Mouse (Mus musculus): ENCODE measurements around the gene Cib1.

Gene Cib1

DNA sequence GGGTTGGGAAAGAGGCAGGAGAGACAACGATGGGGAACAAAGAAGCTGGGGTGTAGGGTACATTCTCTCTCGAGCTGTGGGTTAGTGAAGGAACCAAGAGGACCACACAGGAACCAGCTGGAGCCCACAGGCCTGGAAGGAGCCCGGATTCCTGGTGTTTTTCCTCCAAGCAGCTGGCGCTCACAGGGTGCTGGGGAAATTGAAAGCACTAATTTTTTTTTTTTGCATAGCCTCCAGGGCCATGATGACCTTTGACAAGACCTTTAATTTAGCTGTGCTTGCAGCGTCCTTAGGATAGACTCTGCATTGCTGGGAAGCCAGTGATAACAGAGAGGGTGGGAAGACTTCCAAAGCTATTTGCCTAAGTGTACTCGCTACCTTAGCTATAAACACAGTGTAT lies 47.6 kb downstream of the Cib1 start:
- DNase-seq (ENCODE audit: low read depth, low spot score) = no peak

DNA sequence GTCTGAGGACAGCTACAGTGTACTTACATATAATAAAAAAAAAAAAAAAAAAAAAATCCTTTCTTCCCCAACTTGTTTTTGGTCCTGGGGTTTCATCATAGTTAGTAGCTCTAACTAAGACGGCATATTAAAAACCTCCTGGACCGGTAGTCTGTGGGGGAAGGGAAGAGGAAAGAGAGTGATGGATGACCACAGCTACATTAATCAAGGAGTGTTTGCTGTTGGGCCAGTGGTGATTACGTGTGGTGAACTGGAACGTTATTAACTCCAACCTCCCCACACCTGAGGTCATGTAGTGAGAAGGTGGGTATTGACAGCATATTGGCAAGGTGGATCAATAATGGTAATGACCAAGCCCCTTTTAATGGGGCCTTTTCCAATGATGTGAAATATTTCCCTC lies 48.1 kb downstream of the Cib1 start:
- no peak for DNase-seq (ENCODE audit: low read depth, low spot score)

DNA sequence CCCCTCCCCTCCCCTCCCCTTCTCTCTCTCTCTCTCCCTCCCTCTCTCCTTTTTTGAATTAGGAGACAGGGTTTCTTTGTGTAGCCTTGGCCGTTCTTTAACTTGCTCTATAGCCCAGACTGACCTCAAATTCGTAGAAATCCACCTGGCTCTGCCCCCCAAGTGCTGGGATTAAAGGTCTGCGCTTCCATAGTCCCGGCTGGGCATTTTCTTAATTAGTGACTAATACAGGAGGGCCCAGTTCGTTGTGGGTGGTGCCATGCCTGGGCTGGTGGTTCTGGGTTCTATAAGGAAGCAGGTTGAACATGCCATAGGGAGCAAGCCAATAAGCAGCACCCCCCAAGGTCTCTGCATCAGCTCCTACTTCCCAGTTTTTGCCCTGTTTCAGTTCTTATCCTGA lies 48.6 kb downstream of the Cib1 start:
- DNase-seq (ENCODE audit: low read depth, low spot score) = no peak

DNA sequence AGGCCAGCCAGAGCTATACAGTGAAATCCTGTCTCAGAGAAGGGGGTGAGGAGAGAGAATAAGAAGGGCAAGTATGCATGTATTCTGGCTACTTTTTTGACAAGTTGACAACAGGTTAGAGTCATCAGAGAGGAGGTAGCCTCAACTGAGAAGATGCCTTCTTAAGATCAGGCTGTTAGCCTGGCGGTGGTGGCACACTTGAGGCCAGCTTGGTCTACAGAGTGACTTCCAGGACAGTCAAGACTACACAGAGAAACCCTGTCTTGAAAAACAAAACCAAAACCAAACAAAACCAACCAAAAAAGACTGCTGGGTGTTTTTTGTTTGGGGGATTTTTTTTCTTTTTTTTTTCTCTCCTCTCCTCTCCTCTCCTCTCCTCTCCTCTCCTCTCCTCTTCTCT lies 49.1 kb downstream of the Cib1 start:
- no peak for DNase-seq (ENCODE audit: low read depth, low spot score)

DNA sequence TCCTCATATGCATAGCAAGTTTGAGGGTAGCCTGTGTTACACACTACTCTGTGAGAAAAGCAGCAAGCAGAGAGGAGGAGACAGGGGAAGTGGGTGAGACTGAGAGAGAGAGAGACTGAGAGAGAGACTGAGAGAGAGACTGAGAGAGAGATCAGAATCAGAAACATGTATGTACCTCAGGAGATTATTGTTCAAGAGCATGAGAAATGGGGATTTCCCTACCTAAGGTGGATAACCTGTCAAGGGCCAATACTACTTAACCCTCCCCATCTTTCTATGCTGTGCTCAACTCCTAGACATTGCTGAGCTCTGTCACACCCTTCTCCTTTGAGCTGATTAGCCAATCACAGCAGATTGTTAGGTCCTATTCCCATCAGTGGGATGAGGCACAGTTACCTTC lies 50.5 kb downstream of the Cib1 start:
- DNase-seq (ENCODE audit: low read depth, low spot score) = no peak

DNA sequence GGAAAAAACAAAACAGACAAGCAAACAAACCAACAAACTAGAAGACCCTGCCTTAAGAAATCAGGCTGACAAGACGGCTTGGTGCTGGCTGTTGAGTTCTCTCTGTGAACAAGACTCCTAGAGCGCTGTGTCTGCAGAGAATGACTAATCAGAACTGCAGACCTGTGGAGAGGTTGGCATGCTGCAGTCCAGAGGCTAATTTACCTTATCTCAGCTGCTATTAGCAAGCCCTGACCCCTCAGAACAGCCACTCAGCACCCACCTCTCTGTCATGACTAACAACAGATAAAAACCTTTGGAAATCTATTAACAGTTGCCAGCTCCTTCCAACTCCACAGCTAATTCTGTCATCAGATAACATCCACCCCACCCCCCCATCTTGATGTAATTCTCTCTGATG lies 51.5 kb downstream of the Cib1 start:
- DNase-seq (ENCODE audit: low read depth, low spot score) = no peak

DNA sequence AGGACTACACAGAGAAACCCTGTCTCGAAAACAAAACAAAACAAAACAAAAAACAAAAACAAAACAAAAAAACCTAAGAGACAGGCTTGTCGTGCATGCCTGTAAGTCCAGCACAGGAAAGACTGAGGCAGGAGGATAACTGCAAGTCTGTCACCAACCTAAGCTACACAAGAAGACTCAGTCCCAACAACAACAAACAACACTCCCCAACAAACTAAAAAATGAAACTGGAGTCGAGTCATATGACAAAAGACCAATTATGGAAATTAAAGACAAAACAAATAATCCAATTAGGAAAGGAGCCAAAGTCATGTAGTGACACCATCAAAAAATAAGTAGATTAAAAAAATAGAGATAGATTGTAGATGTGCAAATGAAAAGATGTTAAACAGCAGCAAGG lies 52.4 kb downstream of the Cib1 start:
- no peak for DNase-seq (ENCODE audit: low read depth, low spot score)

DNA sequence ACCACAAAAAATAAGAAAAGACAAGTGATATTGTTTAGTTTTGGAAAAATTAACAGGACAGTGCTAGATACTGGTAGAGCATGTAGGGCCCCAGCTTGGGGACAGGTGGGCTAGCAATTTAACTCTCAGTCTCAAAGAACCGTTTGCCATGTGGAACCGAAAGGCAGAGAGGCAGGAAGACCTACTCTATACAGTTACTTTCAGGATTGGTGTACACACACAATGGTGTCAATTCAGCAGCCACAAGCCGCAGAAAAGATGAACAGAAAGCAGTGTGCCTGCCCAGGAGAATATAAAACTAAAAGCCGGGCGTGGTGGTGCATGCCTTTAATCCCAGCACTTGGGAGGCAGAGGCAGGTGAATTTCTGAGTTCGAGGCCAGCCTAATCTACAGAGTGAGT lies 52.8 kb downstream of the Cib1 start:
- DNase-seq (ENCODE audit: low read depth, low spot score) = no peak

DNA sequence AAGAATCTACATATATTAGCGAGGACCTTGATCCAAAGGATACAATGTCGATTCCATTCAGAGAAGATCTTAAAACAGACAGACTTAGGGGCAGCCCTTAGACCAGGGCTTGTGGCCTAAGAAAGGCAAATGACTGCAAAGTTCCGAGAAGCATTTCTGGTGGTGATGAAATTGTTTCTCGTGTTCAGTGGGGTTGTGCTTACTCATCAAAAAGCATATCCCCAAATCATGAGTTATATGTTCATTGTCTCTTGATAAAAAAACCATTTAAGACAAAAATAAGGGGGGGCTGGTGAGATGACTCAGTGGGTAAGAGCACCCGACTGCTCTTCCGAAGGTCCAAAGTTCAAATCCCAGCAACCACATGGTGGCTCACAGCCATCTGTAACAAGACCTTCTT lies 53.3 kb downstream of the Cib1 start:
- DNase-seq (ENCODE audit: low read depth, low spot score) = no peak

DNA sequence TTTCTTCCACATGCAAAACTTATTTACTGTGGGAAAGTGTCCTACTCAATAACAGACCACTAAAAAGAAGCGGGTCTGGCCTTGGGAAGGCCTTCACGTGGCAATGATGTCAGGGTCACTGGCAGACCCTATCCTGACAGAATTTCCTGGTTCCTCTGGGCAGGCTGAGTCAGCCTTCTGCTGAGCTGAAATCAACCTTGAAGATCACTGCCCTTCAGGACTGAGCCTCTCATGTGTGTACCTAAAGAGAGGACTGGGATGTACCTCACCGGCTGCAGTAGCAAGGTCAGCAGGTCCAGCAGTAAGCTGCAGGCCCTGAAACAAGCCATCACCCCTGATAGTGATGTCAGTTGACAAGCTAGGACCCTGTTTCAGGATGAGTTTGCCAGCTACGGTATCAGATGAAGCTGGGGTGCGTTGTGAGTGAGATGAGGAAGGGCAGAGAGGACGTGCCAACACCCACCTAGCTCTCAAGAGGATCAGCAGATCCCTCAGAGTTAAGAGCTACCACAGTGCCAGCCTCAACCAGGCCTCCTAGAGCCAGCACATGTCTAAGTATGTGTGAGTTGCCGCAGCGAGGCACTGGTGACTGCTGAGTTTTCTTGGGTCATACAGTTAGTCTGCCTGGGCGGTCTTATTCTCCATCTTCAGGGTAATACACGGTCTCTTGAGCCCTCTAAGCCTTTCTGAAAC lies 54.4 kb downstream of the Cib1 start:
- no peak for DNase-seq (ENCODE audit: low read depth, low spot score)

DNA sequence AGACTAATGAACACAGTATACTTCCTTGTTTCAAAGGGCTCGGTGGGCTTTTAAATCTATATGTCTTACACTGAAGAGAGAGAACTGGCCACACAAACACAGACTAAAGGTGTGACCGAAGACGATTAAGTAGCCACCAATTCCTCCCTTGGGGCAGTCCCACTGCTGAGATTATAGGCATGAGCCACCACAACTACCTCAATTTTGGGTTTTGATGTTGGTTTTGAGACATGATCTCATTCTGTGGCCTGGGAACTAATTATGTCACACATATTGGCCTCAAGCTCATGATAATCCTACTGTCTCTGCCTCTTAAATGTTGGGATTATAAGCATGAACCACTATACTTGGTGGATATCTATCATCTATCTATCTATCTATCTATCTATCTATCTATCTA lies 55.2 kb downstream of the Cib1 start:
- no peak for DNase-seq (ENCODE audit: low read depth, low spot score)
